Mouse (Mus musculus) forebrain, embryonic 13.5 days (tissue): ENCODE measurements around the gene Phkg1. TPM values are rescaled to one million over a fixed set of nuclear protein-coding genes. Genes with fewer than 3 reads are reported as not detected.
"Not testable (repeated sequence)": the region's sequence is repeated elsewhere in the genome, so short reads cannot be mapped to it uniquely, and the experiment has no call there.

ENCODE experiments used
- ATAC-seq: fragments of 200-750 bp; cut with Nextera tagmentation; 2 replicates; pipeline ENCODE4 v1.8.0; 2017
- H3K27ac ChIP-seq: fragments of 300-500 bp; sonication (generic); 2 replicates; pipeline ENCODE4 v1.5.1; 2015; ENCODE audit warnings: inconsistent platforms, mild to moderate bottlenecking, moderate library complexity
- H3K27me3 ChIP-seq: fragments of 300-500 bp; sonication (generic); 2 replicates; pipeline ENCODE4 v1.6.1; 2015; ENCODE audit warnings: mild to moderate bottlenecking, inconsistent platforms
- H3K36me3 ChIP-seq: fragments of 300-500 bp; sonication (generic); 2 replicates; pipeline ENCODE4 v1.6.1; 2015; ENCODE audit warnings: mild to moderate bottlenecking, inconsistent platforms; ENCODE audit not compliant: poor library complexity, severe bottlenecking
- H3K4me1 ChIP-seq: fragments of 300-500 bp; sonication (generic); 2 replicates; pipeline ENCODE4 v1.6.1; 2015; ENCODE audit warnings: inconsistent platforms
- H3K4me2 ChIP-seq: fragments of 300-500 bp; sonication (generic); 2 replicates; pipeline ENCODE4 v1.6.1; 2015; ENCODE audit warnings: inconsistent platforms, mild to moderate bottlenecking, moderate library complexity
- H3K4me3 ChIP-seq: fragments of 300-500 bp; sonication (generic); 2 replicates; pipeline ENCODE4 v1.5.1; 2015; ENCODE audit warnings: mild to moderate bottlenecking, inconsistent platforms
- H3K9ac ChIP-seq: fragments of 300-500 bp; sonication (generic); 2 replicates; pipeline ENCODE4 v1.6.1; 2015; ENCODE audit warnings: mild to moderate bottlenecking, inconsistent platforms
- H3K9me3 ChIP-seq: fragments of 300-500 bp; sonication (generic); replicated peaks from 2 replicates; pipeline ENCODE4 v1.6.1; 2016; ENCODE audit warnings: inconsistent platforms
- WGBS: fragments of 180-500 bp; shearing (Covaris S2); methylation state at CpG from one replicate; pipeline ENCODE4 v1.1.7; 2015; 5-methylcytosine and 5-hydroxymethylcytosine counted together
- polyA plus RNA-seq: library from polyadenylated mRNA; unstranded; fragments of >200 nt; fragmentation: Nextera tagmentation; extraction: Ambion mirVana; gene quantifications from 2 replicates; pipeline ENCODE4 v1.2.1, GENCODE M21; 2015

Phkg1 gene
- polyA plus RNA-seq, 1 experiment from 2014 or later: 0.27 TPM

- Histone ChIP-seq H3K9me3 (no peaks in the 10 kb centered on the region), H3K4me1 (peaks cover 8% of the 10 kb centered on the region; the same call in 1 of the 2 replicates), H3K4me3 (peak within 1 kb of the TSS; percentile 57), H3K36me3 (no peaks in the 10 kb centered on the region), H3K27ac (no peak within 1 kb of the TSS), H3K27me3 (0 out of 2 replicates have a peak, but pooled peaks cover 4% of the 10 kb centered on the region), H3K4me2 (peak within 1 kb of the TSS; percentile 77), H3K9ac (peak within 1 kb of the TSS; percentile 71)
- WGBS: 3% methylated on average over 44 of the region's 44 CpGs
- ATAC-seq: peak; percentile 100
Measured at GRCm38 (mm10) chr5:129895198-129896088, 2.9 kb downstream of the Phkg1 start, which contains the start of gene Zbed5. Zbed5 (plus strand) TSS chr5:129895723.

- 87% methylated on average over 4 of the region's 7 CpGs for WGBS
- ATAC-seq, H3K4me3 ChIP-seq, H3K4me2 ChIP-seq, H3K9me3 ChIP-seq, H3K27me3 ChIP-seq, H3K36me3 ChIP-seq, H3K27ac ChIP-seq, H3K9ac ChIP-seq: not testable (repeated sequence)
- peaks cover 13% of the 10 kb centered on the region for H3K4me1 ChIP-seq
Measured at GRCm38 (mm10) chr5:129890390-129890789, 8.0 kb downstream of the Phkg1 start.

GRCm38 (mm10) chr5:129886911-129887636, 11.3 kb downstream of the Phkg1 start, which contains the start of gene Chchd2:
Chchd2 (minus strand) TSS chr5:129887470.
- Histone ChIP-seq H3K4me1 (peaks cover 24% of the 10 kb centered on the region), H3K9me3 (no peaks in the 10 kb centered on the region), H3K27ac (peak within 1 kb of the TSS; percentile 92), H3K4me3 (peak within 1 kb of the TSS; percentile 71), H3K36me3 (peaks cover 28% of the 10 kb centered on the region), H3K4me2 (peak within 1 kb of the TSS; percentile 92), H3K27me3 (no peaks in the 10 kb centered on the region), H3K9ac (peak within 1 kb of the TSS; percentile 83)
- WGBS: under 1% methylated on average over 46 of the region's 46 CpGs
- ATAC-seq: peak; percentile 100

- ATAC-seq: no peak
- Histone ChIP-seq H3K36me3 (peaks cover 36% of the 10 kb centered on the region), H3K27me3 (no peaks in the 10 kb centered on the region), H3K4me2 (peak overlapping the region; percentile 92), H3K4me3 (peak overlapping the region; percentile 71), H3K9ac (peak overlapping the region; percentile 83), H3K4me1 (peaks cover 24% of the 10 kb centered on the region), H3K27ac (peak overlapping the region; percentile 92), H3K9me3 (no peaks in the 10 kb centered on the region)
- 51% methylated on average over 10 of the region's 10 CpGs for WGBS
Measured at GRCm38 (mm10) chr5:129886271-129886670, 12.1 kb downstream of the Phkg1 start.

GRCm38 (mm10) chr5:129879888-129880287, 18.5 kb downstream of the Phkg1 start:
- no peaks in the 10 kb centered on the region; the same call in 1 of the 2 replicates for H3K9me3 ChIP-seq
- peaks cover 6% of the 10 kb centered on the region for H3K4me1 ChIP-seq
- 76% methylated on average over 3 of the region's 3 CpGs for WGBS
- ATAC-seq: no peak
- H3K36me3 ChIP-seq: peaks cover 54% of the 10 kb centered on the region
- H3K4me2 ChIP-seq: no peak overlapping the region
- H3K27ac ChIP-seq: no peak overlapping the region
- no peaks in the 10 kb centered on the region for H3K27me3 ChIP-seq
- no peak overlapping the region for H3K4me3 ChIP-seq
- H3K9ac ChIP-seq: no peak overlapping the region

- H3K9me3 ChIP-seq: no peaks in the 10 kb centered on the region; the same call in 1 of the 2 replicates
- 61% methylated on average over 2 of the region's 2 CpGs for WGBS
- no peak overlapping the region for H3K9ac ChIP-seq
- peaks cover 46% of the 10 kb centered on the region for H3K36me3 ChIP-seq
- no peaks in the 10 kb centered on the region for H3K27me3 ChIP-seq
- no peak overlapping the region for H3K4me3 ChIP-seq
- no peak overlapping the region for H3K4me2 ChIP-seq
- no peaks in the 10 kb centered on the region for H3K4me1 ChIP-seq
- no peak for ATAC-seq
- H3K27ac ChIP-seq: no peak overlapping the region
Measured at GRCm38 (mm10) chr5:129878946-129879345, 19.4 kb downstream of the Phkg1 start.

- ATAC-seq: no peak
- Histone ChIP-seq H3K36me3 (peaks cover 39% of the 10 kb centered on the region), H3K9ac (no peak overlapping the region), H3K4me3 (no peak overlapping the region), H3K4me2 (no peak overlapping the region), H3K4me1 (no peaks in the 10 kb centered on the region), H3K27me3 (no peaks in the 10 kb centered on the region), H3K27ac (no peak overlapping the region), H3K9me3 (no peaks in the 10 kb centered on the region; the same call in 1 of the 2 replicates)
- 81% methylated on average over 9 of the region's 9 CpGs for WGBS
Measured at GRCm38 (mm10) chr5:129877731-129878455, 20.5 kb downstream of the Phkg1 start.

GRCm38 (mm10) chr5:129875098-129875497, 23.3 kb downstream of the Phkg1 start:
- Histone ChIP-seq H3K4me1 (no peaks in the 10 kb centered on the region), H3K9ac (no peak overlapping the region), H3K9me3 (no peaks in the 10 kb centered on the region; the same call in 1 of the 2 replicates), H3K4me3 (no peak overlapping the region), H3K36me3 (peaks cover 13% of the 10 kb centered on the region; the same call in 1 of the 2 replicates), H3K4me2 (no peak overlapping the region), H3K27me3 (no peaks in the 10 kb centered on the region), H3K27ac (no peak overlapping the region)
- no peak for ATAC-seq
- 83% methylated on average over 11 of the region's 11 CpGs for WGBS

- no peaks in the 10 kb centered on the region for H3K27me3 ChIP-seq
- no peak overlapping the region for H3K4me3 ChIP-seq
- peaks cover 6% of the 10 kb centered on the region; the same call in 1 of the 2 replicates for H3K36me3 ChIP-seq
- no peak overlapping the region for H3K27ac ChIP-seq
- H3K4me2 ChIP-seq: no peak overlapping the region
- H3K4me1 ChIP-seq: no peaks in the 10 kb centered on the region
- WGBS: 84% methylated on average over 12 of the region's 12 CpGs
- H3K9me3 ChIP-seq: no peaks in the 10 kb centered on the region; the same call in 1 of the 2 replicates
- ATAC-seq: no peak
- no peak overlapping the region for H3K9ac ChIP-seq
Measured at GRCm38 (mm10) chr5:129873942-129874341, 24.4 kb downstream of the Phkg1 start.

- WGBS: 85% methylated on average over 2 of the region's 2 CpGs
- Histone ChIP-seq H3K9me3 (no peaks in the 10 kb centered on the region), H3K9ac (no peak overlapping the region), H3K4me3 (no peak overlapping the region), H3K27me3 (no peaks in the 10 kb centered on the region), H3K4me1 (no peaks in the 10 kb centered on the region), H3K4me2 (no peak overlapping the region), H3K27ac (no peak overlapping the region), H3K36me3 (no peaks in the 10 kb centered on the region)
- ATAC-seq: no peak
Measured at GRCm38 (mm10) chr5:129871238-129871637, 27.1 kb downstream of the Phkg1 start.

- H3K4me3 ChIP-seq: no peak overlapping the region
- no peak overlapping the region for H3K9ac ChIP-seq
- no peaks in the 10 kb centered on the region for H3K9me3 ChIP-seq
- no peak overlapping the region for H3K27ac ChIP-seq
- no peaks in the 10 kb centered on the region for H3K4me1 ChIP-seq
- no peaks in the 10 kb centered on the region for H3K36me3 ChIP-seq
- WGBS: 92% methylated on average over 19 of the region's 19 CpGs
- no peak for ATAC-seq
- no peak overlapping the region for H3K4me2 ChIP-seq
- no peaks in the 10 kb centered on the region for H3K27me3 ChIP-seq
Measured at GRCm38 (mm10) chr5:129869238-129869995, 28.9 kb downstream of the Phkg1 start.
